Mouse (Mus musculus) hindbrain, embryonic 11.5 days (tissue): ENCODE results near the gene Rgmb. TPM values are rescaled to one million over a fixed set of nuclear protein-coding genes. Genes with fewer than 3 reads are reported as not detected.

Experiments
- ATAC-seq: fragments of 200-750 bp; cut with Nextera tagmentation; 2 replicates; pipeline ENCODE4 v1.8.0; 2017; ENCODE audit warnings: mild to moderate bottlenecking, moderate TSS enrichment, moderate library complexity; ENCODE audit not compliant: low FRiP score
- DNase-seq: peaks from one replicate; pipeline ENCODE4 v3.0.0-alpha.2; 2015; ENCODE audit warnings: low spot score
- H3K27ac ChIP-seq: fragments of 300-500 bp; sonication (generic); 2 replicates; pipeline ENCODE4 v1.5.1; 2014; ENCODE audit warnings: mild to moderate bottlenecking, low read depth, low read length
- H3K27me3 ChIP-seq: fragments of 300-500 bp; sonication (generic); 2 replicates; pipeline ENCODE4 v1.6.1; 2014; ENCODE audit warnings: mild to moderate bottlenecking, low read length, moderate library complexity, mixed read lengths; ENCODE audit not compliant: control insufficient read depth, insufficient read depth
- H3K36me3 ChIP-seq: fragments of 300-500 bp; sonication (generic); 2 replicates; pipeline ENCODE4 v1.6.1; 2014; ENCODE audit warnings: mild to moderate bottlenecking, low read length, moderate library complexity, mixed read lengths; ENCODE audit not compliant: control insufficient read depth, insufficient read depth
- H3K4me1 ChIP-seq: fragments of 300-500 bp; sonication (generic); replicated peaks from 2 replicates; pipeline ENCODE4 v1.6.1; 2014; ENCODE audit warnings: low read length, mixed read lengths; ENCODE audit not compliant: control insufficient read depth, insufficient read depth
- H3K4me2 ChIP-seq: fragments of 300-500 bp; sonication (generic); replicated peaks from 2 replicates; pipeline ENCODE4 v1.6.1; 2014; ENCODE audit warnings: mild to moderate bottlenecking, low read depth, low read length
- H3K4me3 ChIP-seq: fragments of 300-500 bp; sonication (generic); 2 replicates; pipeline ENCODE4 v1.5.1; 2014; ENCODE audit warnings: low read depth, low read length
- H3K9ac ChIP-seq: fragments of 300-500 bp; sonication (generic); 2 replicates; pipeline ENCODE4 v1.6.1; 2014; ENCODE audit warnings: low read depth, low read length
- H3K9me3 ChIP-seq: fragments of 300-500 bp; sonication (generic); 2 replicates; pipeline ENCODE4 v1.6.1; 2016; ENCODE audit warnings: low read length; ENCODE audit not compliant: control insufficient read depth
- WGBS: fragments of 180-500 bp; shearing (Covaris S2); extraction: QIAGEN DNeasy Blood & Tissue Kit; methylation state at CpG from one replicate; pipeline ENCODE4 v1.1.7; 2014; 5-methylcytosine and 5-hydroxymethylcytosine counted together
- polyA plus RNA-seq: library from polyadenylated mRNA; unstranded; fragments of >200 nt; fragmentation: Nextera tagmentation; extraction: Ambion mirVana; gene quantifications from 2 replicates; pipeline ENCODE4 v1.2.1, GENCODE M21; 2014

Gene Rgmb
- polyA plus RNA-seq, 1 experiment from 2014 or later = 102 TPM

GRCm38 (mm10) chr17:15774565-15775215, 56.1 kb downstream of the Rgmb start:
- peaks cover 3% of the 10 kb centered on the region; the same call in 1 of the 2 replicates for H3K36me3 ChIP-seq
- no peak overlapping the region for H3K27ac ChIP-seq
- no peak overlapping the region for H3K4me2 ChIP-seq
- DNase-seq = no peak
- no peak for ATAC-seq
- 85% methylated on average over 5 of the region's 5 CpGs for WGBS
- no peak overlapping the region for H3K4me3 ChIP-seq
- H3K4me1 ChIP-seq = no peaks in the 10 kb centered on the region
- H3K9ac ChIP-seq = no peak overlapping the region
- H3K27me3 ChIP-seq = no peaks in the 10 kb centered on the region
- no peaks in the 10 kb centered on the region for H3K9me3 ChIP-seq

GRCm38 (mm10) chr17:15773956-15774355, 56.9 kb downstream of the Rgmb start:
- WGBS = 86% methylated on average over 6 of the region's 6 CpGs
- H3K4me3 ChIP-seq = no peak overlapping the region
- H3K27me3 ChIP-seq = no peaks in the 10 kb centered on the region
- H3K36me3 ChIP-seq = peaks cover 3% of the 10 kb centered on the region; the same call in 1 of the 2 replicates
- H3K4me2 ChIP-seq = no peak overlapping the region
- no peak overlapping the region for H3K27ac ChIP-seq
- no peaks in the 10 kb centered on the region for H3K9me3 ChIP-seq
- H3K4me1 ChIP-seq = no peaks in the 10 kb centered on the region
- no peak for ATAC-seq
- no peak for DNase-seq
- H3K9ac ChIP-seq = no peak overlapping the region

GRCm38 (mm10) chr17:15769081-15769724, 61.6 kb downstream of the Rgmb start:
- Histone ChIP-seq H3K9me3 (no peaks in the 10 kb centered on the region), H3K27me3 (no peaks in the 10 kb centered on the region), H3K4me3 (no peak overlapping the region), H3K27ac (no peak overlapping the region), H3K4me1 (no peaks in the 10 kb centered on the region), H3K9ac (no peak overlapping the region), H3K4me2 (no peak overlapping the region), H3K36me3 (peaks cover 6% of the 10 kb centered on the region)
- no peak for DNase-seq
- ATAC-seq = no peak
- 90% methylated on average over 7 of the region's 7 CpGs for WGBS

DNA sequence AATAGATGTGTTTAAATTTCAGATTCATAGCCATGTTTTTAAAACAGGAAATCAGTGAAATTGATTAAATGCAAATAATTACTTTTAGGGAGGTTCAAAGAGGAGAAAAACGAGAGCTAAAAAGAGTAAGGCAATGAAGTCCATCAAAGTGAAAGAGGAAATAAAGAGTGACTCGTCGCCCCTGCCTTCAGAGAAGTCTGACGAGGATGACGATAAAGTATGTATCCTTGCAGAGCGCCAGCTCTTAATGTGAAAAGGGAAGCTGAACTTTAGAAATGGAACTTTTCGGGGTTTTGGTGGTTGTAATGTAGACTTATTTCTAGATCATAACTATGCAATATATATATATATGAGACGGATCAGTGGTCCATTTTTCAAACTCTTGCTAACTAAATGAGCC, 69.6 kb downstream of the Rgmb start:
- H3K9ac ChIP-seq = no peak overlapping the region
- DNase-seq = no peak
- no peaks in the 10 kb centered on the region for H3K9me3 ChIP-seq
- no peak overlapping the region for H3K4me3 ChIP-seq
- 92% methylated on average over 8 of the region's 8 CpGs for WGBS
- no peaks in the 10 kb centered on the region for H3K27me3 ChIP-seq
- H3K36me3 ChIP-seq = peaks cover 9% of the 10 kb centered on the region; the same call in 1 of the 2 replicates
- H3K4me1 ChIP-seq = no peaks in the 10 kb centered on the region
- no peak for ATAC-seq
- H3K4me2 ChIP-seq = no peak overlapping the region
- H3K27ac ChIP-seq = no peak overlapping the region

Other genes with a start within 250 kb of the Rgmb start
- 41.2 and 54.7 TPM in 2 replicates for gene Chd1, start 126.1 kb downstream of the Rgmb start, polyA plus RNA-seq